Mouse (Mus musculus) gastrocnemius, adult 18-20 months (tissue): ENCODE results near the gene Cntd1. TPM values are rescaled to one million over a fixed set of nuclear protein-coding genes. Genes with fewer than 3 reads are reported as not detected.
"Not testable (repeated sequence)": the region's sequence is repeated elsewhere in the genome, so short reads cannot be mapped to it uniquely, and the experiment has no call there.

Experiments used
- DNase-seq: peaks from one replicate; pipeline ENCODE4 v3.0.0; 2021; ENCODE audit warnings: low spot score
- total RNA-seq, 2 experiments: library from RNA; stranded (reverse); gene quantifications; 2 replicates each; pipeline ENCODE4 v1.2.3; 2021

Cntd1 gene
- total RNA-seq, 2 experiments from 2014 or later: 0.31 to 0.37 TPM

GRCm38 (mm10) chr11:101282896-101283295, 4.1 kb downstream of the Cntd1 start:
- DNase-seq: no peak

- no peak for DNase-seq
Observed at GRCm38 (mm10) chr11:101283805-101284204, 5.0 kb downstream of the Cntd1 start.

GRCm38 (mm10) chr11:101287306-101287705, 8.5 kb downstream of the Cntd1 start:
- DNase-seq: no peak

- DNase-seq: no peak
Observed at GRCm38 (mm10) chr11:101291231-101291630, 12.4 kb downstream of the Cntd1 start.

- DNase-seq: no peak
Observed at GRCm38 (mm10) chr11:101295191-101295590, 16.4 kb downstream of the Cntd1 start.

- no peak for DNase-seq
Observed at GRCm38 (mm10) chr11:101300881-101301280, 22.1 kb downstream of the Cntd1 start.

GRCm38 (mm10) chr11:101301299-101302003, 22.6 kb downstream of the Cntd1 start:
- DNase-seq: no peak

GRCm38 (mm10) chr11:101302004-101302798, 23.4 kb downstream of the Cntd1 start, which contains the start of gene Becn1:
TSS of gene Becn1 (minus strand) at chr11:101302286.
- DNase-seq: peak; percentile 96

- no peak for DNase-seq
Observed at GRCm38 (mm10) chr11:101307744-101308143, 28.9 kb downstream of the Cntd1 start.

GRCm38 (mm10) chr11:101311083-101311482, 32.3 kb downstream of the Cntd1 start:
- DNase-seq: no peak

GRCm38 (mm10) chr11:101312150-101312549, 33.3 kb downstream of the Cntd1 start:
- no peak for DNase-seq

- DNase-seq: no peak
Observed at GRCm38 (mm10) chr11:101314567-101314966, 35.8 kb downstream of the Cntd1 start.

- DNase-seq: no peak
Observed at GRCm38 (mm10) chr11:101315082-101315650, 36.4 kb downstream of the Cntd1 start.

- DNase-seq: peak; percentile 93
Observed at GRCm38 (mm10) chr11:101315665-101316500, 37.1 kb downstream of the Cntd1 start, which contains the start of gene Psme3. TSS of gene Psme3 (plus strand) at chr11:101316213.

GRCm38 (mm10) chr11:101316501-101316917, 37.7 kb downstream of the Cntd1 start:
- DNase-seq: peak; percentile 13

- peak; percentile 69 for DNase-seq
Observed at GRCm38 (mm10) chr11:101323609-101324008, 44.8 kb downstream of the Cntd1 start.

- no peak for DNase-seq
Observed at GRCm38 (mm10) chr11:101324763-101325162, 46.0 kb downstream of the Cntd1 start, which contains the start of gene Aoc2. TSS of gene Aoc2 (plus strand) at chr11:101325063.

- not testable (repeated sequence) for DNase-seq
Observed at GRCm38 (mm10) chr11:101325201-101325600, 46.4 kb downstream of the Cntd1 start.

GRCm38 (mm10) chr11:101326147-101326546, 47.3 kb downstream of the Cntd1 start:
- DNase-seq: no peak

GRCm38 (mm10) chr11:101327311-101327710, 48.5 kb downstream of the Cntd1 start:
- no peak for DNase-seq
